Mouse (Mus musculus): Measurements from ENCODE around the gene Trmt13. TPM values are rescaled to one million over a fixed set of nuclear protein-coding genes. Genes with fewer than 3 reads are reported as not detected.

Trmt13 gene
- total and polyA plus RNA-seq, 3 experiments = 3.6 to 5.5 (median 5.4) TPM

DNA sequence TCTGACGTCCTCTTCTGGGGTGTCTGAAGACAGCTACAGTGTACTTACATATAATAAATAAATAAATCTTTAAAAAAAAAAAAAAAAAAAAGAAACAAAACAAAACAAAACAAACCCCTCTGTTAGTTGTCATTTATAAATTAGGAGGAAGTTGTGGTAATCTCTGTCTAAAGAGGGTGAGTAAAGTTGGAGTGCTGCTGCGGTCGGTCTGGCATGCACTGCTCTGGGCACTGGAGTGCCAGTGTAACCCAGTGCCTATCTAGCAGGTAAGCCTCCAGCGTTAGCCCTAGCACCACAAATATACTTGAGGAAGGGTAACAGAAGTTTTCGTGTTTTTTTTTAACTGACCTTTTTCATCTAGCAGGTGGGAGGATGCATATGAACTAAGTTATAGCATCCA is 13.4 kb downstream of the Trmt13 start:
- no peak for DNase-seq
- Histone ChIP-seq H3K9ac (ENCODE audit: low read depth, low read length) (no peak overlapping the region), H3K27me3 (ENCODE audit: control insufficient read depth, insufficient read depth, low read length) (no peaks in the 10 kb centered on the region), H3K4me1 (ENCODE audit: control insufficient read depth, insufficient read depth, low read length) (no peaks in the 10 kb centered on the region), H3K27ac (no peak overlapping the region), H3K4me3 (no peak overlapping the region), H3K36me3 (ENCODE audit: control insufficient read depth, insufficient read depth, low read length) (no peaks in the 10 kb centered on the region), H3K79me2 (replicated peaks; ENCODE audit: control insufficient read depth, insufficient read depth, low read length) (no peaks in the 10 kb centered on the region)
- WGBS = 78% methylated on average over 5 of the region's 5 CpGs
- intact Hi-C loops (cut with DNase I) = no loop called here
- TF ChIP-seq EP300 (IDR thresholded peaks at IDR 0.05; ENCODE audit: insufficient read depth, low read depth, low read length) = no peak
- no peak for TF ChIP-seq CTCF (IDR thresholded peaks at IDR 0.05)
- no peak for TF ChIP-seq POLR2A (IDR thresholded peaks at IDR 0.05; ENCODE audit: insufficient read depth, low read depth, low read length)

DNA sequence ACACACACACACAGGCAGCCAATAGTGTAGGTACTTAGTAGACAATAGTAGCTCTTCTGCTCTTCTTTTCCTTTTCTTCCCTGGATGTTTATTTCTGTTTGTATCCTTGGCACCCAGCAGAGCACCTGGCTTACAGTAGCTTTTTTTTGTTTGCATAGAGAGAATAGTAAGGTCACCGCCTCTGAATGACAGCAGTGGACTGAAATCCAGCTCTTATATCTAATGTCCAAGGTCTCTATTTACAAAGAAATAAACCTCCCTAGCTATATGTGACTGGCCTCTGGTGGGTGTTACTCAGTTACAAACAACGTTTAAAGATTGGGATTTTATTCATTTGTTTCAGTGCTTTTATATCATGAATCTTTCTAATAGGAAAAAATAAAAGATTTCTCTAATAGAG is 14.7 kb downstream of the Trmt13 start:
- no peaks in the 10 kb centered on the region for H3K27me3 ChIP-seq (ENCODE audit: control insufficient read depth, insufficient read depth, low read length)
- no peaks in the 10 kb centered on the region for H3K4me1 ChIP-seq (ENCODE audit: control insufficient read depth, insufficient read depth, low read length)
- no peaks in the 10 kb centered on the region for H3K36me3 ChIP-seq (ENCODE audit: control insufficient read depth, insufficient read depth, low read length)
- 81% methylated on average over 2 of the region's 2 CpGs for WGBS
- no peaks in the 10 kb centered on the region for H3K79me2 ChIP-seq (replicated peaks; ENCODE audit: control insufficient read depth, insufficient read depth, low read length)
- H3K4me3 ChIP-seq = no peak overlapping the region
- no peak for DNase-seq
- no peak for TF ChIP-seq CTCF (IDR thresholded peaks at IDR 0.05)
- TF ChIP-seq EP300 (IDR thresholded peaks at IDR 0.05; ENCODE audit: insufficient read depth, low read depth, low read length) = no peak
- TF ChIP-seq POLR2A (IDR thresholded peaks at IDR 0.05; ENCODE audit: insufficient read depth, low read depth, low read length) = no peak
- intact Hi-C loops (cut with DNase I) = loop anchor here (10.0 kb wide), 1 partner anchor 235 kb away; no protein-coding TSS in a partner anchor
- H3K9ac ChIP-seq (ENCODE audit: low read depth, low read length) = no peak overlapping the region
- no peak overlapping the region for H3K27ac ChIP-seq

DNA sequence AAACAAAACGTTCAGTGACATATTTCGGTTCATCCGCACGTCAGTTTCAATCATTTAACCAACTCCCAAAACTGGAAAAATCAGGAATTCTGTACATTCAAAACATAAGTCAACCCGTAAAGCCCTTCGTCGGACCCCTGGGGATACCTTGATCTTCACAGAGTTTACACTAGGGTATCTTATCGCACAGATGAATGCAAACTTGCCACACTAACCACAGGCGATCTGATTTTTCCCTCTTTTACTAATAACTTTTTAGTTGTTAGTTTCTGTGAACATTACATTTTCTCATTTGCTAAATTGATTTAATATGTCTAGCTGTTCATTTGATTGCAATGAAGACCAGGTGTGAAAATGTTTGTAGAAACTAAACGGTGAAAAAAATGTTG is 18.8 kb downstream of the Trmt13 start:
- peak overlapping the region; percentile 93 for H3K4me3 ChIP-seq
- no peaks in the 10 kb centered on the region for H3K4me1 ChIP-seq (ENCODE audit: control insufficient read depth, insufficient read depth, low read length)
- H3K9ac ChIP-seq (ENCODE audit: low read depth, low read length) = no peak overlapping the region
- DNase-seq = no peak
- intact Hi-C loops (cut with DNase I) = loop anchor here (1.0 to 10.0 kb wide), 6 partner anchors 67 to 239 kb away; partner anchors contain the start of genes Dbt and Mfsd14a
- H3K36me3 ChIP-seq (ENCODE audit: control insufficient read depth, insufficient read depth, low read length) = no peaks in the 10 kb centered on the region
- H3K27ac ChIP-seq = no peak overlapping the region; the same call in 1 of the 2 replicates
- no peaks in the 10 kb centered on the region for H3K79me2 ChIP-seq (replicated peaks; ENCODE audit: control insufficient read depth, insufficient read depth, low read length)
- H3K27me3 ChIP-seq (ENCODE audit: control insufficient read depth, insufficient read depth, low read length) = no peaks in the 10 kb centered on the region
- 6% methylated on average over 10 of the region's 10 CpGs for WGBS
- TF ChIP-seq EP300 (IDR thresholded peaks at IDR 0.05; ENCODE audit: insufficient read depth, low read depth, low read length) = no peak
- TF ChIP-seq POLR2A (IDR thresholded peaks at IDR 0.05; ENCODE audit: insufficient read depth, low read depth, low read length) = no peak
- no peak for TF ChIP-seq CTCF (IDR thresholded peaks at IDR 0.05)

DNA sequence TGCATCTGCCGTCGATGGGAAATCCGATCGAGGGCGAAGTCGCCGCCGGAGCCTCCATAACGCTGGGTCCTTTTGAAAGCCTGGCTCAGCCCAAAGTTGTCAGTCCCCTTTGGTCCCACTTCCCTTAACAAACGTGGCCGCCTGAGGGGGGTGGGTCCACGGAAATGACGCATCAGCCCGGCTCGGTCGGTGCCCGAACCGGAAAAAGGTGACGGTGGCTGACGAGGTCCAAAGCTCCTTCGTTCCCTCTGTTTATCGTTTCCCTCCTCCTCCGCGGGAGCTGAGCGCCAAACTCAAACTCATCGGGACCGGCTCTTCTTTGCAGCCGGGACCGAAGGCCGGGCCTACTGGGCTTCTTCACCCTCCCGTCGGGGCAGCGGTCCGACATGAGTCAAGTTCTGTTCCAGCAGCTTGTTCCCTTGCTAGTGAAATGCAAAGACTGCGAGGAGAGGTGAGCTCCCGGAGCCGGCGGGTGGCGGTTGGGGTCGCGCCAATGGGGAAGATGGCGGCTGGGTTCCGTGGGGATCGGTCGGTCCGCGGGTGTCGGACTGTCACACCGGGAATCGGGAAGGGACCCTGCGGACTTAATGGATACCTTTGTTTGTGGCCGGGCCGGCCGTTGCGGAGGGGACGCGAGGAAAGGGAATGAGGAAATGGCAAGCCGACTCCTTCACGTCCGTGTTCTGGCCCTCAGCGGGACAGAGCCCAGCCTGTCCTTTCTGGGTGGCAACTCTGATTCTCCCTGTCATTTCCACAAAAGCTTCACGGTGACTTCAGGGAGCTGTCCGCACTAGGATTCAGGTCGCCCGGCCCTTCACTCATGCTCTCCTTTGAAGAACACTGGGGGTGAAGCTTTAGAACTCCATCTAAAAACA is 19.4 kb downstream of the Trmt13 start, which contains the start of gene Sass6:
Gene Sass6, plus strand, starts transcription at position 255 of the 875 bp plus-strand sequence.
- peak; percentile 97 to 99 for DNase-seq
- Histone ChIP-seq H3K4me3 (peak within 1 kb of the TSS; percentile 93), H3K9ac (ENCODE audit: low read depth, low read length) (peak within 1 kb of the TSS; percentile 61), H3K27me3 (ENCODE audit: control insufficient read depth, insufficient read depth, low read length) (no peaks in the 10 kb centered on the region), H3K27ac (peak within 1 kb of the TSS; percentile 88), H3K79me2 (replicated peaks; ENCODE audit: control insufficient read depth, insufficient read depth, low read length) (no peaks in the 10 kb centered on the region), H3K36me3 (ENCODE audit: control insufficient read depth, insufficient read depth, low read length) (no peaks in the 10 kb centered on the region), H3K4me1 (ENCODE audit: control insufficient read depth, insufficient read depth, low read length) (no peaks in the 10 kb centered on the region)
- WGBS = under 1% methylated on average over 65 of the region's 65 CpGs
- intact Hi-C loops (cut with DNase I) = loop anchor here (1.0 to 10.0 kb wide), 6 partner anchors 68 to 240 kb away; partner anchors contain the start of genes Dbt and Mfsd14a
- TF ChIP-seq CTCF (IDR thresholded peaks at IDR 0.05) = no peak
- peak; percentile 78 for TF ChIP-seq POLR2A (IDR thresholded peaks at IDR 0.05; ENCODE audit: insufficient read depth, low read depth, low read length)
- peak; percentile 91 for TF ChIP-seq EP300 (IDR thresholded peaks at IDR 0.05; ENCODE audit: insufficient read depth, low read depth, low read length)

DNA sequence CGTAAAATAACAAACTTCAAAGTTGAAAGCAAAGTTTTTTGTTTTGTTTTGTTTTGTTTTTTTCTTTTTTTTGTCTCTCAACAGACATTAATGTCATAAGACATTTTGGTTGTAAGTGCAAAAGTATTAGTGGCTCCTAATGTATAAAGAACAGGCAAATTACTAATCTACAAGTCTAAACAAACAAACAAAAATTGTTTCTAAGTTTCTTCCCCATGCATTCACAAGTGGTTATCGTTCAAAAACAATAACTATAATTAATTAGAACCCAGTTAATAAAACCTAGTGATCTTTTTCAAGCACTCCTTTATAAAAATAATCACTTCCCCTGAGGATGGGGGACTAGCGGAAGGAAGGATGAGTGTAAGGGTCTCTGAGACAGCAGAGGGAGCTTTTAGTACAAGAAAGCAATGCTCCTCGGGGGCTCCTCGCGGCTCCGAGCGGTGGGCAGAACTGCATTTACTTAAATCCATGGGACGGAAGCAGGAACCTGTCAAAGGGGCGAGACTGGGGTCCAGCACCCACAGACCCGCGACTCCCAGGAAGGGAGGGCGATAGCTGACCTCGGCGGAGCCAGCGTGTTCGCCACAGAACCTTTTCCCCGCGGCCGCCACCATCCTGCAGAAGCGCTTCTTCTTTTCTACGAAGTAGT is 20.2 kb downstream of the Trmt13 start:
- WGBS = 2% methylated on average over 22 of the region's 22 CpGs

More for the DNA sequence above, 20.2 kb downstream of the Trmt13 start:
- Histone ChIP-seq H3K4me3 (peak overlapping the region; percentile 93), H3K27me3 (ENCODE audit: control insufficient read depth, insufficient read depth, low read length) (no peaks in the 10 kb centered on the region), H3K4me1 (ENCODE audit: control insufficient read depth, insufficient read depth, low read length) (no peaks in the 10 kb centered on the region), H3K79me2 (replicated peaks; ENCODE audit: control insufficient read depth, insufficient read depth, low read length) (no peaks in the 10 kb centered on the region), H3K27ac (peak overlapping the region; percentile 88), H3K36me3 (ENCODE audit: control insufficient read depth, insufficient read depth, low read length) (no peaks in the 10 kb centered on the region; the same call in 1 of the 2 replicates), H3K9ac (ENCODE audit: low read depth, low read length) (peak overlapping the region; percentile 61)
- intact Hi-C loops (cut with DNase I) = loop anchor here (2.0 to 10.0 kb wide), 5 partner anchors 69 to 241 kb away; partner anchors contain the start of genes Dbt and Mfsd14a
- TF ChIP-seq EP300 (IDR thresholded peaks at IDR 0.05; ENCODE audit: insufficient read depth, low read depth, low read length) (no peak), CTCF (IDR thresholded peaks at IDR 0.05) (peak; percentile 51), POLR2A (IDR thresholded peaks at IDR 0.05; ENCODE audit: insufficient read depth, low read depth, low read length) (no peak)
- no peak for DNase-seq

Data from heart, adult 2 months (tissue).